Comparison of ENCODE assay signal across 8 mouse cellular contexts in the genomic region with DNA sequence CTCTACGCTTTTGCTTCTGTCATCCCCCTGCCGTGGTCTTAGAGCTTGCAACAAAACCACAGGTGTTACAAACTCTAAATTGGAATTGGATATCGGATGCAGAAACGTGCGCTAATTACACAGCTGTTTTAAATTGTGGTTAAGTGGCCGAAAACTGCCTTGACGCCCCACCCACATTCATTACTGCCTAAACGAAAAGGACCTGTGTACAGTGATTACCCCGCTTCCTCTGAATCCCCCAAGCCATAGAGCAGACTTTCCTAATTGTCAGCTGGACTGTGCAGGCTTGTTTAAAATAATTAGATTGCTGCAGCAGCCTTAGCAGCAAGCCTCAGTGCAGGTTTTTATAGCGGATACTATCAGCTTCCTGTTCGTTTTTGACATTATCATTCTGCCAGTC.
DNase-seq lines count a peak whose midpoint lies in the region; ATAC-seq lines count a peak whose summit lies in the region.

No protein-coding gene starts in this region.

- H3K27ac ChIP-seq in lung, embryonic 16.5 days (ENCODE audit: low read length) = no peak overlapping the region
- H3K27ac ChIP-seq in intestine, embryonic 16.5 days (ENCODE audit: low read length) = no peak overlapping the region
- H3K27ac ChIP-seq in stomach, embryonic 15.5 days = no peak overlapping the region

- peak overlapping the region; percentile 20 for H3K4me3 ChIP-seq in lung, embryonic 16.5 days (ENCODE audit: low read length)
- peak overlapping the region; percentile 7; the same call in 1 of the 2 replicates for H3K4me3 ChIP-seq in intestine, embryonic 16.5 days (ENCODE audit: low read length)
- peak overlapping the region; percentile 15; the same call in 1 of the 2 replicates for H3K4me3 ChIP-seq in stomach, embryonic 15.5 days (replicated peaks)

- no peaks in the 10 kb centered on the region for H3K27me3 ChIP-seq in lung, embryonic 16.5 days (ENCODE audit: control insufficient read depth, insufficient read depth, low read depth, low read length)
- no peaks in the 10 kb centered on the region for H3K27me3 ChIP-seq in intestine, embryonic 16.5 days (replicated peaks; ENCODE audit: control insufficient read depth, insufficient read depth, low read length)
- H3K27me3 ChIP-seq in stomach, embryonic 15.5 days (replicated peaks) = no peaks in the 10 kb centered on the region

- WGBS in lung, embryonic 16.5 days = 45% methylated on average over 11 of the region's 11 CpGs
- WGBS in intestine, embryonic 16.5 days = 38% methylated on average over 11 of the region's 11 CpGs
- 42% methylated on average over 11 of the region's 11 CpGs for WGBS in stomach, embryonic 15.5 days

- no peaks in the 10 kb centered on the region for H3K4me1 ChIP-seq in lung, embryonic 16.5 days (replicated peaks; ENCODE audit: control insufficient read depth, insufficient read depth, low read length)
- no peaks in the 10 kb centered on the region for H3K4me1 ChIP-seq in intestine, embryonic 16.5 days (ENCODE audit: control insufficient read depth, insufficient read depth, low read length)
- no peaks in the 10 kb centered on the region for H3K4me1 ChIP-seq in stomach, embryonic 15.5 days

- H3K9me3 ChIP-seq in lung, embryonic 16.5 days (ENCODE audit: control insufficient read depth, low read length) = no peaks in the 10 kb centered on the region
- H3K9me3 ChIP-seq in intestine, embryonic 16.5 days (ENCODE audit: control insufficient read depth, low read length) = no peaks in the 10 kb centered on the region
- H3K9me3 ChIP-seq in stomach, embryonic 15.5 days = no peaks in the 10 kb centered on the region

- no peaks in the 10 kb centered on the region for H3K36me3 ChIP-seq in lung, embryonic 16.5 days (ENCODE audit: control insufficient read depth, insufficient read depth, low read length)
- no peaks in the 10 kb centered on the region for H3K36me3 ChIP-seq in intestine, embryonic 16.5 days (ENCODE audit: control insufficient read depth, insufficient read depth, low read length)
- H3K36me3 ChIP-seq in stomach, embryonic 15.5 days = no peaks in the 10 kb centered on the region

- no peak for ATAC-seq in lung, embryonic 16.5 days (ENCODE audit: low read depth)
- no peak for ATAC-seq in intestine, embryonic 16.5 days
- ATAC-seq in stomach, embryonic 15.5 days (ENCODE audit: insufficient read depth, low FRiP score, low read depth) = no peak

- H3K9ac ChIP-seq in lung, embryonic 16.5 days (ENCODE audit: low read length) = no peak overlapping the region
- no peak overlapping the region for H3K9ac ChIP-seq in intestine, embryonic 16.5 days (ENCODE audit: low read depth, low read length)
- no peak overlapping the region for H3K9ac ChIP-seq in stomach, embryonic 15.5 days

- H3K4me2 ChIP-seq in lung, embryonic 16.5 days (ENCODE audit: low read depth, low read length) = peak overlapping the region; percentile 38
- H3K4me2 ChIP-seq in intestine, embryonic 16.5 days (ENCODE audit: low read depth, low read length) = peak overlapping the region; percentile 21
- peak overlapping the region; percentile 43 for H3K4me2 ChIP-seq in stomach, embryonic 15.5 days

- DNase-seq in frontal cortex, postnatal 36 days (ENCODE audit: low spot score in 2 of 2) = peak; percentile 5 to 8
- no peak for DNase-seq in frontal cortex, postnatal 14 days (ENCODE audit: low spot score in 2 of 2)
- DNase-seq in lung, postnatal 36 days = no peak
- no peak for DNase-seq in cerebellum, adult 11-12 months
- DNase-seq in adrenal gland, postnatal 25 days = no peak

Comparison
In these comparisons a context has a peak if more than half of its experiments do, and no peak if none do; other contexts are left out.
1. DNase-seq: peak in frontal cortex, postnatal 36 days (2 of 2); none in frontal cortex, postnatal 14 days (0 of 2), lung, postnatal 36 days (single experiment), cerebellum, adult 11-12 months (single experiment) and adrenal gland, postnatal 25 days (single experiment).
2. Peak in every context shown above with its lines, with median percentiles within 50 percentile points of each other: H3K4me2 ChIP-seq and H3K4me3 ChIP-seq.